Mouse (Mus musculus): ENCODE results near the gene Il10ra. TPM values are rescaled to one million over a fixed set of nuclear protein-coding genes. Genes with fewer than 3 reads are reported as not detected.

The Il10ra gene
- polyA plus RNA-seq, 1 experiment from 2014 or later, result 0.62 TPM

DNA sequence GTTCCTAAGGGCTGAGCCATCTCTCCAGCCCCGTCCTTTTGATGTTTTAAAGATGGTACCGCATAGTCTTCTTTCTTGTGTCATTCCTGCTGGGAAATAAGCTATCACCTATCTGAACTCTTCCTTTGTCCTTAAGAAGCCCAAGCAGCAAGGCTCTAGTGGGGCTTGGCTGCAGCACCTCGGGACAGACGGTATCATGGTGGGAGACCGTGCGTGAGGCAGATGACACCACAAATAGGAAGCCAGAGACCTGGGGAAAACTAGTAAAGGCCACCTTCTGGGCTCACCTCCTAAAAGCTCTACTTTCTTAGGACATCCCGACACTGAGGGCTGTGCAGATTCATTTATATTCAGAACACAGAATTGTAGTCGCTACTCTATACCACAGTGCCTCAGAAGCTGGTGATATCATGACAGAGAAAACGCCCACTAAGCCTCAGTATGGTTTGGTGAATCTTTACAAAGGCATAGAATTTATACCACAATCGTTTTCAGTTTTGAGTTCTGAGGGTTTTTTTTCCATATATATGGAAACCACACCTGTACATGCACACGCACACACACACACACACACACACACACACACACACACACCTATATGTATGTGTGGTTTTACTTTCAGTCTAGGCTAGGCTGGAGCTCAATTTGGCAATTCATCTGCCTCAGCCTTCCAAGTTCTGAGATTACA is 22.7 kb upstream of the Il10ra start:
- Histone ChIP-seq H3K4me3 (replicated peaks) (no peak overlapping the region), H3K9me3 (no peaks in the 10 kb centered on the region), H3K9ac (replicated peaks) (no peak overlapping the region), H3K27ac (no peak overlapping the region), H3K4me2 (replicated peaks) (no peak overlapping the region), H3K4me1 (replicated peaks) (no peaks in the 10 kb centered on the region), H3K27me3 (no peaks in the 10 kb centered on the region), H3K36me3 (no peaks in the 10 kb centered on the region)
- 80% methylated on average over 11 of the region's 11 CpGs for WGBS
- no peak for ATAC-seq

DNA sequence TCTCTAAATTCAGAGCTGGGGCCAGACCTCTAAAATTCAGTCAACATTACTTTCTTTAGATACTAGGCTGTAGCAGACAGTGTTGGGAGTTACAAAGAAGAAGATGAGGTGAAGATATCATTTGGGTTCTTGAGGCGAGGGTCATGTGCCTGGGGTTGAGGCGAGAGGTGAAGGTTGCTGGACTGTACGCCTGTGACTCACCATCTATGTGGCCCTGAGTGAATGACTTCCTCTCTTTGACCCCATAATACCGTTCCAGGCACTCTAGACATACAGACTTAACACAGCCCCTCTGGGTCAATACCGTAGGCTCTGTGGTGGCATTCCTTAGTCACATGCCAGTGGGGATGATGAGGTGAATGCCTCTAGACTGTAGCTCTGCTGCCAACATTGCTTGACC is 13.5 kb upstream of the Il10ra start:
- no peaks in the 10 kb centered on the region for H3K9me3 ChIP-seq
- no peak overlapping the region for H3K4me2 ChIP-seq (replicated peaks)
- ATAC-seq, result no peak
- H3K36me3 ChIP-seq, result no peaks in the 10 kb centered on the region
- no peak overlapping the region for H3K9ac ChIP-seq (replicated peaks)
- H3K27ac ChIP-seq, result no peak overlapping the region
- no peaks in the 10 kb centered on the region for H3K27me3 ChIP-seq
- no peak overlapping the region for H3K4me3 ChIP-seq (replicated peaks)
- 89% methylated on average over 5 of the region's 5 CpGs for WGBS
- no peaks in the 10 kb centered on the region for H3K4me1 ChIP-seq (replicated peaks)

DNA sequence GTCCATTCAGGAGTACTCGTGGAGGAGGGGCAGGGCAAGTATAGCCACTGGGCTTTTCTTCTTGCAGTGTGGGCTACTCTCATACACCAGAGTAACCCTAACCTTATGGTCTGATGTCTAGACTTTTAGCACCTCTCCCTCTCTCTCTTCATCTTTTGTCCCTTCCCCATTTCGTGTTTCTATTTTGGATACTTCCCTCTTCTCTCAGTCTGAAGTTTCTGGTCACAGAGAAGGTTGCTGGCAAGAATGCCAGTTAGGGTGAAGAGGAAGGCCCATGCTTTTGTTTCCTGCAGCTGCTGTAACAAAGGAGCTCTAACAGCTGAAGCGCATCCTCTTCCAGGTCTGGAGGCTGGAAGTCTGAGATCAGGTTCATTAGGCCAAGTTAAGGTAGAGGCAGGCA is 11.9 kb upstream of the Il10ra start:
- no peaks in the 10 kb centered on the region for H3K36me3 ChIP-seq
- no peaks in the 10 kb centered on the region for H3K27me3 ChIP-seq
- no peak for ATAC-seq
- no peaks in the 10 kb centered on the region for H3K9me3 ChIP-seq
- H3K4me1 ChIP-seq (replicated peaks), result no peaks in the 10 kb centered on the region
- no peak overlapping the region for H3K4me2 ChIP-seq (replicated peaks)
- H3K9ac ChIP-seq (replicated peaks), result no peak overlapping the region
- H3K4me3 ChIP-seq (replicated peaks), result no peak overlapping the region
- no peak overlapping the region for H3K27ac ChIP-seq
- 75% methylated on average over 3 of the region's 3 CpGs for WGBS

DNA sequence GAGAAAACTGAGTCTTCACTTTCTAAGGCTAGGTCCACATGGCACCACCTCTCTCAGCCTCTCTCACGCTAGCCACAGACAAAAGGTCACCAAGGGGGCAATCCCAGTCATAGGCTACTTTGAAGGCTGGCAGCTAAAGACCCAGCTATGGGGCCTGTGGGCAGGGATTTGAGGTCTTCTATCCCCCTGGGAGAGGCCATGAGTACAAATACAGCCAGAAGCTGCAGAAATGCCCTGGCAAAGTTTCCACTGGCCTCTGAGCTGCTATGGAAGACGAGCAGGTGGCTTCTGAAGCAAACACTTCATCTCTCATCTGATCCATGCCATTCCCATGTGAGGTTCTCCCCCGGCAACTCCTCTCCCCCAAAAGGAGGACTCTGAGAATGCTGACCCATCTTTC is 11.1 kb upstream of the Il10ra start:
- Histone ChIP-seq H3K27ac (no peak overlapping the region), H3K4me2 (replicated peaks) (no peak overlapping the region), H3K4me3 (replicated peaks) (no peak overlapping the region), H3K36me3 (no peaks in the 10 kb centered on the region), H3K9ac (replicated peaks) (no peak overlapping the region), H3K27me3 (no peaks in the 10 kb centered on the region), H3K9me3 (no peaks in the 10 kb centered on the region), H3K4me1 (replicated peaks) (no peaks in the 10 kb centered on the region)
- ATAC-seq, result no peak
- WGBS, result 74% methylated on average over 3 of the region's 3 CpGs

DNA sequence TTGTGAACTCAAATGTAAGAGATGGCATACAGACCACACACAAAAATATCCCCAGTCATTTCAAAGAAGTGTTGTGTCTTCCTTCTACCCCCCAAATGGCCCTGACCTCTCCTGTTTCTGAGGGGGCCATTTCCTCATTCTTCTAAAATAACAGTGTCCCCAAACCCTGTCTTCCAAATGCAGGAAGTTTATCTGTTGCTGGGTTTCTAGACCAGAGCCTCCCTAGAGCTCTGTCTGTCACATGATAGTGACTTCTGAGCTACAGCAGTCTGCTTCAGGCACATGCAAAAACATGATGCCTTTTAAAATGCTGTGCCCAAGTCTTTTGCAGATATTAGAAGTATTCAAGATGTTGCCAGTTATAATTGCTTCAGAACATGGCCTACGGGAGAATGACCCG is 5.7 kb upstream of the Il10ra start:
- WGBS, result 95% methylated on average over 2 of the region's 2 CpGs
- Histone ChIP-seq H3K36me3 (no peaks in the 10 kb centered on the region), H3K4me3 (replicated peaks) (no peak overlapping the region), H3K4me1 (replicated peaks) (no peaks in the 10 kb centered on the region), H3K9ac (replicated peaks) (no peak overlapping the region), H3K9me3 (no peaks in the 10 kb centered on the region), H3K27me3 (peaks cover 13% of the 10 kb centered on the region), H3K27ac (no peak overlapping the region), H3K4me2 (replicated peaks) (no peak overlapping the region)
- no peak for ATAC-seq

DNA sequence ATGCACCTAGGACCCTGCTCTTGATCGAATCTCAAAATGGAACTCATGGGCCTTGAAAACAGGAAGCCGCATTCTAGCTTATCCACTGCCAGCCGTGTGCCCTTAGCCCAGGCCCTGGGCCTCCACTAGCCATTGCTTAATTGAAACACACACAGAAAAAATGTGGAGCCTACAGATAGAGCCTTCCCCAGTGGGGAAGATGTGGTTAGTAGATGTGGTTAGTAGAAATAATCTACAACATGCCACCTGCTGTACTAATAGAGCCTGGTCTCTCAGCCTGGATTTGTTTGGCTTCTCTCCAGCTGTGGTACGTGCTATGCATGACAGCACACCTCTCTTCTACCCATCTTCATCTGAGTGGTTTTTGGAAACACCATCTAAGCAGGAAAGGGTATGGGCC is 5.3 kb upstream of the Il10ra start:
- H3K27ac ChIP-seq, result no peak overlapping the region

DNA sequence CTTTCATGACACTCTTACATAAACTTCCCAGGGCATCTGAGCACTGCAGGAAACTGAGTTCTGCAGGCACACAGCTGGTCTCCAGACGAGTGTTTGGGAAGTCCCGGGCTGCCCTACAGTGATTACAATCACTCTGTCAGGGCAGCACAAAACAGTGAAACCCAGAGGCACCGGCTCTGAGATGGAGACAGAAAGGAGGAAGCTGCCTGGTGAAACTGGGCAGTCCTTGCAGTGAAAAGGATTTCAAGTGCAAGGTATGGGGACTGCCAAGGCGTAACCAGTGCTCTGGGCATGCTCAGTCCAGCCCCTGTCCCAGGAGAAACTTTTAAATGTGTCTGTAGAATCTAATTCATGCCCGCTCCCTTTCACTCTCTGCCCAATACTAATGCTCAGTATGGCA is 3.3 kb upstream of the Il10ra start:
- ATAC-seq, result no peak
- Histone ChIP-seq H3K4me1 (replicated peaks) (peaks cover 12% of the 10 kb centered on the region; the same call in 1 of the 2 replicates), H3K9ac (replicated peaks) (no peak overlapping the region), H3K4me2 (replicated peaks) (no peak overlapping the region), H3K27ac (no peak overlapping the region), H3K9me3 (no peaks in the 10 kb centered on the region), H3K36me3 (no peaks in the 10 kb centered on the region), H3K4me3 (replicated peaks) (no peak overlapping the region), H3K27me3 (peaks cover 36% of the 10 kb centered on the region)
- WGBS, result 50% methylated on average over 5 of the region's 5 CpGs

More for the DNA sequence above, 5.3 kb upstream of the Il10ra start:
- WGBS, result 88% methylated on average over 4 of the region's 4 CpGs
- ATAC-seq, result no peak
- Histone ChIP-seq H3K9ac (replicated peaks) (no peak overlapping the region), H3K27me3 (peaks cover 17% of the 10 kb centered on the region), H3K4me2 (replicated peaks) (no peak overlapping the region), H3K36me3 (no peaks in the 10 kb centered on the region), H3K4me3 (replicated peaks) (no peak overlapping the region), H3K4me1 (replicated peaks) (peaks cover 3% of the 10 kb centered on the region; the same call in 1 of the 2 replicates), H3K9me3 (no peaks in the 10 kb centered on the region)

DNA sequence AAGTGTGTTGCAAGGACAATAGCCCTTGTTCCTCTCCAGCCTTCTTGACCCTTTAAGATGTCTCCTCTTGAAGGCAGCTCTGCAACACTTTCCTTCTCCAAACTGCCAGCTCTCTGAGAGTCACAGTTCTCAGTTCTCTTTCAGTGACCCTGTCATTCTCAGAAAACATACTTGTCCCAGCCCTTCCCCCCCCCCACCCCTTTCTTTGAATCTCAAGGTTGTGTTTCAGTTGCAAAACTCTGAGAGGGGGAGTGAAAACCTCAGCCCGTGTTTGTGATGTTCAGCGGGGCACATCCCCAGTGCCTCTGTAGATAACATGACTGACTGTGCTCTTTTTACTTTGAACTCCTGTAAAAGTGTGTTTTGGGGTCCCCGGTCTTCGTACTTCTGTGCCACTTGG is 870 bp downstream of the Il10ra start:
- Histone ChIP-seq H3K4me2 (replicated peaks) (no peak overlapping the region), H3K27me3 (peaks cover 39% of the 10 kb centered on the region), H3K27ac (no peak overlapping the region), H3K9me3 (no peaks in the 10 kb centered on the region), H3K4me1 (replicated peaks) (peaks cover 12% of the 10 kb centered on the region; the same call in 1 of the 2 replicates), H3K4me3 (replicated peaks) (no peak overlapping the region), H3K36me3 (no peaks in the 10 kb centered on the region), H3K9ac (replicated peaks) (no peak overlapping the region)
- 65% methylated on average over 4 of the region's 4 CpGs for WGBS
- no peak for ATAC-seq

DNA sequence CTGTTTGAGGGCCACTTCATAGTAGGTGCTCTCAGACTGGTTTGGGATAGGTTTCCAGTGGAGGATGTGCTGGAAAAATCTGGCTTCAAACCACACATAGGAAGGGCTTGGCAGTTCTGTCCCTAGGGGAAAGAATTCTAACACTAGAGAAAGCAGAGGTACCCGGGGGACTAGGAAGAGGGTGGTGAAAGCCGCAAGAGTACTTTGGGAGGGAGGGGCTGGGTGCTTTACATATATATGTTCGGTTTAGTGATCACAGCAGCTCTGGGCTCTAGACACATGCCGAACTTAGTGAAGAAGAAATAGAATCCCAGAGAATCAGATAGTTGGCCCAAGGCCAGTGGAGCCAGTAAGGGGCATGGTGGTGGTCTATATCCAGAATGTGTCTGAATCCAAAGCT is 1.9 kb downstream of the Il10ra start:
- Histone ChIP-seq H3K27me3 (peaks cover 39% of the 10 kb centered on the region), H3K4me1 (replicated peaks) (peaks cover 12% of the 10 kb centered on the region; the same call in 1 of the 2 replicates), H3K36me3 (no peaks in the 10 kb centered on the region), H3K4me3 (replicated peaks) (no peak overlapping the region), H3K9ac (replicated peaks) (no peak overlapping the region), H3K9me3 (no peaks in the 10 kb centered on the region), H3K4me2 (replicated peaks) (no peak overlapping the region), H3K27ac (no peak overlapping the region)
- no peak for ATAC-seq
- 91% methylated on average over 4 of the region's 4 CpGs for WGBS

DNA sequence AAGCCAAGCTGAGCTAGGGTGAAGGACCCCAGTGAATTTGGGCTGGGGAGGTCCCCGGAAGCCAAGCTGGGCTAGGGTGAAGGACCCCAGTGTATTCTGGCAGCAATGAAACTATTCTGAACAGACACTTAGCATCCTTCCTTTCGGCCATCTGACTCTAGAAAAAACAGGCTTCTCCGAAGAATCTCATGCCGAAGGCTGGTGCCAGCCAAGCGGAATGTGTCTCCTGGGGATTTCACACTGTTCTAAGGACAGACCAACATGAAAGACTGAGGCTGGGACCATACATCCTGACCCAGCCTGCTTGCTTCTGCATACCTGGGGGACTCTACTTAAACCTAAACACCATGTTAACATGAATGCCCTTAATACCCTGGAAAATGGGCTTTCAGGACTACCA is 7.1 kb downstream of the Il10ra start:
- Histone ChIP-seq H3K36me3 (no peaks in the 10 kb centered on the region), H3K4me2 (replicated peaks) (no peak overlapping the region), H3K4me3 (replicated peaks) (no peak overlapping the region), H3K27ac (no peak overlapping the region), H3K9me3 (no peaks in the 10 kb centered on the region), H3K4me1 (replicated peaks) (no peaks in the 10 kb centered on the region), H3K9ac (replicated peaks) (no peak overlapping the region), H3K27me3 (no peaks in the 10 kb centered on the region; the same call in 1 of the 2 replicates)
- WGBS, result 78% methylated on average over 5 of the region's 5 CpGs
- no peak for ATAC-seq

DNA sequence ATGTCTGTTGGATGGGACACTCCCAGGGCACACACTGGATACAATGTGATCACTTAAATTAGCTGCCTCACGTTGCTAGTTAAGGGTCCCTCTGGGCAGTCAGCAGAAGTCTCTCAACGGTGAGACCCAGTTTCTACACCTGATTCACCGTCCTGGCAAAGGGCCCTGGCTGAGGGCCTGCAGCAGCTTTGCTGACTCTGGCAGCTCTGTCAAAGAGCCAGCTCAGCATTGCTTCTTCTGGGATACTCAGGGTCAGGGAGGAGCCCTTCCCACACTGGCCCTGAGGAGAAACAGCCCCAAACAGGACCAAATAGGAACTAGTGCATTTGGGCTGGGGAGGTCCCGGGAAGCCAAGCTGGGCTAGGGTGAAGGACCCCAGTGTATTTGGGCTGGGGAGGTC is 7.5 kb downstream of the Il10ra start:
- no peak overlapping the region for H3K4me3 ChIP-seq (replicated peaks)
- H3K36me3 ChIP-seq, result no peaks in the 10 kb centered on the region
- H3K27ac ChIP-seq, result no peak overlapping the region
- H3K4me2 ChIP-seq (replicated peaks), result no peak overlapping the region
- no peak for ATAC-seq
- no peaks in the 10 kb centered on the region for H3K9me3 ChIP-seq
- 70% methylated on average over 4 of the region's 4 CpGs for WGBS
- no peak overlapping the region for H3K9ac ChIP-seq (replicated peaks)
- no peaks in the 10 kb centered on the region for H3K4me1 ChIP-seq (replicated peaks)
- no peaks in the 10 kb centered on the region for H3K27me3 ChIP-seq

DNA sequence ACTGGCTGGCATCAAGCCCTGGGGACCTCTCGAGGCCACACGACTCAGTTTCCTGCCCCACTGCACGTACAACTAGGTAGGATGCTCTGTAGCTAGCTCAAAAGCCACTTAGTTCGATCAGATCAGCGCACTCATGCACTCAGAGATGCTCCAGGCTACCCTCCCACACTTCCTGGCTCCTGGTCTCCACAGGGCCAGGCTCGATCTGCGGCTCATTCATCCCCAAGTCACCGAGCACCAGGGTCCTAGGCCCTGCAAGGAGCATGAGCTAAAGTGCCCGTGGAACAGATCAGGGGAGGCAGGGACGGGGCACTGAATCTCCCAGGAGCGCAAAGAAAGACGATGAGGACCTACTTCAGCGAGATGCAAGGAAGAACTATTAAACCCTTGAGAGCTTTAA is 9.9 kb downstream of the Il10ra start:
- Histone ChIP-seq H3K9me3 (no peaks in the 10 kb centered on the region), H3K4me3 (replicated peaks) (no peak overlapping the region), H3K9ac (replicated peaks) (no peak overlapping the region), H3K4me2 (replicated peaks) (no peak overlapping the region), H3K4me1 (replicated peaks) (no peaks in the 10 kb centered on the region), H3K27ac (no peak overlapping the region), H3K27me3 (no peaks in the 10 kb centered on the region), H3K36me3 (no peaks in the 10 kb centered on the region)
- WGBS, result 90% methylated on average over 13 of the region's 13 CpGs
- no peak for ATAC-seq

DNA sequence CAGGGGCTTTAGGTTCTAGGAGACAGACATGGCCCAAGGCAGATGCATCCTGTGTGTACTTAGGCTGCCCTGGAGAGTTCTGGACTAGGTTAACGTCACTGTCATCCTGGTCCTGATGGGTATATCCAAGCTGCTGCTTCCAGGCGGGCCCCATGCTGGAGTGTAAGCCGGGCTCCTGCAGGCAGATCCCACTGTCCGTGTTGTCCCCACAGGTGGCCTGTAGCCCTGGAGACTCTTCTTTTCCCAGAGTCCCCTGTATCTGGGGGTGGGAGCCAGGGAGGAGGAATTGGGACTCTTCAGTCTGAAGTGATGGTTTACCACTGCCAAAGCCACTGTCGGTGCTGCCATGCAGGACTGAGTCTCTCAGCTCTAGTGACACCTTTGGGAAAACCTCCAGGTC is 13.0 kb downstream of the Il10ra start:
- 79% methylated on average over 5 of the region's 5 CpGs for WGBS

More for the DNA sequence above, 13.0 kb downstream of the Il10ra start:
- Histone ChIP-seq H3K27ac (no peak overlapping the region), H3K4me3 (replicated peaks) (no peak overlapping the region), H3K4me2 (replicated peaks) (no peak overlapping the region), H3K27me3 (no peaks in the 10 kb centered on the region), H3K4me1 (replicated peaks) (no peaks in the 10 kb centered on the region), H3K9me3 (no peaks in the 10 kb centered on the region), H3K36me3 (no peaks in the 10 kb centered on the region), H3K9ac (replicated peaks) (no peak overlapping the region)
- ATAC-seq, result no peak

All from midbrain, embryonic 13.5 days (tissue).